Mouse (Mus musculus) ES-E14 (cell line): ENCODE measurements around the gene Stat2.

Experiments
- CHD2 ChIP-seq: IDR thresholded peaks from 2 replicates; pipeline ENCODE4 v1.6.1; 2014; ENCODE audit warnings: mild to moderate bottlenecking, low read depth, low read length, inconsistent platforms
- HCFC1 ChIP-seq: IDR thresholded peaks from 2 replicates; pipeline ENCODE4 v1.6.1; 2012; ENCODE audit warnings: low read length, inconsistent platforms, borderline replicate concordance; ENCODE audit not compliant: insufficient read depth
- MAFK ChIP-seq: IDR thresholded peaks from 2 replicates; pipeline ENCODE4 v1.6.1; 2014; ENCODE audit warnings: mild to moderate bottlenecking, low read depth, low read length, inconsistent platforms; ENCODE audit not compliant: insufficient read depth
- ZC3H11A ChIP-seq: IDR thresholded peaks from 2 replicates; pipeline ENCODE4 v1.6.1; 2012; ENCODE audit warnings: low read depth, mild to moderate bottlenecking, inconsistent platforms, low read length, borderline replicate concordance
- ZNF384 ChIP-seq: IDR thresholded peaks from 2 replicates; pipeline ENCODE4 v1.6.1; 2012; ENCODE audit warnings: low read depth, low read length, inconsistent platforms

DNA sequence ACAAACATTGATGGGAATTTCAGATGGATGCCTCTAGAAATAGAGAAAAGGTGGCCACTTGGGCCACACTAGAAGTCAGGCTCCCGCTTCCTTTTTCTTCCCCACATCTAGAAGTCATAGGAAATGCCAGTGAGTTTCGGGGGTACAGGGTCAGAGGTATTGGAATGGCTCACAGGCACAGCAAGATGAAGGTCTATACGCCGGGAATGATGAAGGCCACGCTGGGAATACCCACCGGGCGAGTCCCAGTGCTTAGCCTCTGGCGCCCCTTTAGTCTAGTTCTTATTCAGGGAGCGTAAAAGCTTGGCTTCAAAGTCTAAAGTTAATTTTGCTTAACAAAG, 32.4 kb downstream of the Stat2 start:
- TF ChIP-seq ZC3H11A = no peak
- no peak for TF ChIP-seq CHD2
- TF ChIP-seq HCFC1 = no peak
- no peak for TF ChIP-seq MAFK
- no peak for TF ChIP-seq ZNF384
